In the genomic region with DNA sequence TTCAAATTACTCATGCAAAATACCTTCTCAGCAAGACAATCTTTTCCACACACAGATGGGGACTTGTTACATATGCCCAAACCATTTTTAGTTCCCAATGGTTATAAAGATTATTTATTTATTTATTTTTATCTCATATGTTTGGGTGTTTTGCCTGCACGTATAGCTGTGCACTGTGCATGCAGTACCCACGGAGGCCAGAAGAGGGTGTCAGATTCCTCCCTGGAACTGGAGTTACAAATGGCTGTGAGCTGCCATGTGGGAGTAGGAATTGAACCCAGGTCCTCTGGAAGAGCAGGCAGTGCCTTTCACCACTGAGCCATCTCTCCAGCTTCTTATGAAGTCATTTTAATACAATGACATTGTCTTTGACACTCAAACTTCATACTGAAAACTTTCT, we compare ENCODE assay signal across 12 mouse cellular contexts. TPM values are rescaled to one million over a fixed set of nuclear protein-coding genes. Genes with fewer than 3 reads are reported as not detected.
DNase-seq lines count a peak whose midpoint lies in the region; ATAC-seq and TF ChIP-seq lines count a peak whose summit lies in the region.
"Had no signal": no experiment of that assay in that cellular context is flagged by ENCODE, and none has a peak within 500 bp of the region (broad histone marks: within the 10 kb centered on the region; RNA-seq: fewer than 3 reads in every experiment).

No protein-coding gene starts in this region.

- intact Hi-C loops in gastrocnemius, postnatal 14 days (cut with DNase I; ENCODE audit: low total_unique reads) = no loop called here

- no peaks in the 10 kb centered on the region for H3K27me3 ChIP-seq in kidney, postnatal 0 days (ENCODE audit: insufficient read depth, low read length)
- H3K27me3 ChIP-seq in limb, embryonic 10.5 days (ENCODE audit: low read depth, poor library complexity, severe bottlenecking) = no peaks in the 10 kb centered on the region
- H3K27me3 ChIP-seq: neural tube, embryonic 12.5 days had no signal

- H3K4me2 ChIP-seq in kidney, postnatal 0 days (ENCODE audit: low read length) = no peak overlapping the region
- H3K4me2 ChIP-seq: limb, embryonic 12.5 days; neural tube, embryonic 12.5 days had no signal

- TF ChIP-seq CTCF in kidney, postnatal 0 days (IDR thresholded peaks at IDR 0.05; ENCODE audit: low read depth) = peak; percentile 52

- WGBS in kidney, postnatal 0 days = 50% methylated on average over 2 of the region's 2 CpGs
- 44% methylated on average over 2 of the region's 2 CpGs for WGBS in limb, embryonic 10.5 days

- H3K9me3 ChIP-seq in kidney, postnatal 0 days (replicated peaks; ENCODE audit: low read length) = no peaks in the 10 kb centered on the region
- H3K9me3 ChIP-seq in limb, embryonic 10.5 days (replicated peaks) = no peaks in the 10 kb centered on the region
- H3K9me3 ChIP-seq: limb, embryonic 12.5 days; neural tube, embryonic 12.5 days had no signal

- no peak for ATAC-seq in kidney, postnatal 0 days (replicated peaks; ENCODE audit: low FRiP score, low read depth)
- no peak for ATAC-seq in activated CD4-positive, CD25-positive, alpha-beta regulatory T cell, adult 4 months

- H3K36me3 ChIP-seq in kidney, postnatal 0 days (ENCODE audit: insufficient read depth, low read length) = no peaks in the 10 kb centered on the region
- H3K36me3 ChIP-seq in limb, embryonic 10.5 days = no peaks in the 10 kb centered on the region
- H3K36me3 ChIP-seq: limb, embryonic 12.5 days; neural tube, embryonic 12.5 days had no signal

- H3K4me1 ChIP-seq in kidney, postnatal 0 days (replicated peaks; ENCODE audit: insufficient read depth, low read length) = no peaks in the 10 kb centered on the region
- H3K4me1 ChIP-seq in limb, embryonic 10.5 days = no peaks in the 10 kb centered on the region
- H3K4me1 ChIP-seq: limb, embryonic 12.5 days; neural tube, embryonic 12.5 days had no signal

- no peak overlapping the region for H3K9ac ChIP-seq in kidney, postnatal 0 days (ENCODE audit: low read depth, low read length)
- H3K9ac ChIP-seq: limb, embryonic 12.5 days; neural tube, embryonic 12.5 days had no signal

- no peak overlapping the region for H3K27ac ChIP-seq in kidney, postnatal 0 days
- H3K27ac ChIP-seq in limb, embryonic 10.5 days = no peak overlapping the region
- H3K27ac ChIP-seq: limb, embryonic 12.5 days; neural tube, embryonic 12.5 days had no signal

- H3K4me3 ChIP-seq in kidney, postnatal 0 days (replicated peaks; ENCODE audit: low read depth, low read length) = no peak overlapping the region
- H3K4me3 ChIP-seq in limb, embryonic 10.5 days = no peak overlapping the region
- H3K4me3 ChIP-seq: erythroblast, embryonic 14.5 days; limb, embryonic 12.5 days; neural tube, embryonic 12.5 days had no signal

- no peak for DNase-seq in kidney, postnatal 0 days (ENCODE audit: low spot score)
- DNase-seq in kidney, postnatal 25 days = no peak
- peak; percentile 27 for DNase-seq in A20 (ENCODE audit: low read depth, low spot score)
- peak; percentile 54 for DNase-seq in ES-CJ7 (ENCODE audit: low read depth, low spot score)
- DNase-seq in limb, embryonic 10.5 days (ENCODE audit: low spot score) = peak; percentile 44
- no peak for DNase-seq in gastrocnemius, postnatal 14 days
- DNase-seq: adrenal gland, postnatal 14 days; heart, postnatal 10 days had no signal

RNA-seq across cellular contexts. Expression of a gene that starts 7.7 kb away (rescaled TPM):
- polyA plus RNA-seq in kidney, postnatal 0 days (2015; fragmentation: Nextera tagmentation; extraction: Ambion mirVana) = 3.2 and 4.1 TPM in 2 replicates
- 3.0 and 3.4 TPM in 2 replicates for polyA plus RNA-seq in limb, embryonic 10.5 days (2016; fragmentation: Nextera tagmentation; extraction: Ambion mirVana)
- under 1 TPM; 0.35 to 0.73 TPM for total RNA-seq in gastrocnemius, postnatal 14 days (2021)
- polyA plus RNA-seq in activated CD4-positive, CD25-positive, alpha-beta regulatory T cell, adult 4 months (2017; shearing (Covaris generic)) = 1 to 10 TPM; 3.9 to 8.1 TPM
- polyA plus RNA-seq: erythroblast, embryonic 14.5 days had no signal

Comparison
In these comparisons a context has a peak if more than half of its experiments do, and no peak if none do; other contexts are left out.
1. DNase-seq: peak in A20 (single experiment), ES-CJ7 (single experiment) and limb, embryonic 10.5 days (single experiment); none in kidney, postnatal 0 days (single experiment), kidney, postnatal 25 days (0 of 2) and gastrocnemius, postnatal 14 days (single experiment).